Mouse (Mus musculus): ENCODE data around the gene Kcnh2.
"Not testable (repeated sequence)": the region's sequence is repeated elsewhere in the genome, so short reads cannot be mapped to it uniquely, and the experiment has no call there.

Gene Kcnh2

GRCm38 (mm10) chr5:24351278-24351677 lies at the start of gene Kcnh2:
TSS of gene Kcnh2 (minus strand) at chr5:24351604.
- no peak for DNase-seq (ENCODE audit: low spot score)

- no peak for DNase-seq (ENCODE audit: low spot score)
Observed at GRCm38 (mm10) chr5:24400362-24400761, 49.0 kb upstream of the Kcnh2 start.

- DNase-seq (ENCODE audit: low spot score), result no peak
Observed at GRCm38 (mm10) chr5:24399686-24400085, 48.3 kb upstream of the Kcnh2 start.

GRCm38 (mm10) chr5:24396254-24396653 lies 44.9 kb upstream of the Kcnh2 start:
- not testable (repeated sequence) for DNase-seq (ENCODE audit: low spot score)

- peak; percentile 98 for DNase-seq (ENCODE audit: low spot score)
Observed at GRCm38 (mm10) chr5:24394165-24394894, 42.9 kb upstream of the Kcnh2 start.

- peak; percentile 47 for DNase-seq (ENCODE audit: low spot score)
Observed at GRCm38 (mm10) chr5:24393392-24393997, 42.1 kb upstream of the Kcnh2 start, which contains the start of gene Abcb8. TSS of gene Abcb8 (plus strand) at chr5:24393663.

GRCm38 (mm10) chr5:24392724-24393123 lies 41.3 kb upstream of the Kcnh2 start:
- DNase-seq (ENCODE audit: low spot score), result no peak

GRCm38 (mm10) chr5:24391864-24392263 lies 40.5 kb upstream of the Kcnh2 start, which contains the start of gene Atg9b:
TSS of gene Atg9b (minus strand) at chr5:24392143.
- DNase-seq (ENCODE audit: low spot score), result no peak

GRCm38 (mm10) chr5:24389658-24390020 lies 38.2 kb upstream of the Kcnh2 start:
- no peak for DNase-seq (ENCODE audit: low spot score)

GRCm38 (mm10) chr5:24389011-24389657 lies 37.7 kb upstream of the Kcnh2 start:
- peak; percentile 32 for DNase-seq (ENCODE audit: low spot score)

- no peak for DNase-seq (ENCODE audit: low spot score)
Observed at GRCm38 (mm10) chr5:24388246-24388915, 37.0 kb upstream of the Kcnh2 start.

- peak; percentile 48 for DNase-seq (ENCODE audit: low spot score)
Observed at GRCm38 (mm10) chr5:24387264-24388241, 36.1 kb upstream of the Kcnh2 start.

GRCm38 (mm10) chr5:24385887-24386550 lies 34.6 kb upstream of the Kcnh2 start:
- DNase-seq (ENCODE audit: low spot score), result no peak

- no peak for DNase-seq (ENCODE audit: low spot score)
Observed at GRCm38 (mm10) chr5:24385374-24385773, 34.0 kb upstream of the Kcnh2 start.

GRCm38 (mm10) chr5:24384407-24384806 lies 33.0 kb upstream of the Kcnh2 start:
- DNase-seq (ENCODE audit: low spot score), result no peak

GRCm38 (mm10) chr5:24383026-24383859 lies 31.8 kb upstream of the Kcnh2 start:
- DNase-seq (ENCODE audit: low spot score), result peak; percentile 91

- DNase-seq (ENCODE audit: low spot score), result no peak
Observed at GRCm38 (mm10) chr5:24381988-24382387, 30.6 kb upstream of the Kcnh2 start.

- DNase-seq (ENCODE audit: low spot score), result no peak
Observed at GRCm38 (mm10) chr5:24381486-24381885, 30.1 kb upstream of the Kcnh2 start.

- DNase-seq (ENCODE audit: low spot score), result no peak
Observed at GRCm38 (mm10) chr5:24380499-24380898, 29.1 kb upstream of the Kcnh2 start.

- no peak for DNase-seq (ENCODE audit: low spot score)
Observed at GRCm38 (mm10) chr5:24379501-24379900, 28.1 kb upstream of the Kcnh2 start.

Data from yolk sac, embryonic 10.5 days (tissue).